Mouse (Mus musculus): ENCODE measurements around the gene Cdc37l1. TPM values are rescaled to one million over a fixed set of nuclear protein-coding genes. Genes with fewer than 3 reads are reported as not detected.

The Cdc37l1 gene
- total and polyA plus RNA-seq, 3 experiments: 17.2 to 27.7 TPM; not detected in 1

DNA sequence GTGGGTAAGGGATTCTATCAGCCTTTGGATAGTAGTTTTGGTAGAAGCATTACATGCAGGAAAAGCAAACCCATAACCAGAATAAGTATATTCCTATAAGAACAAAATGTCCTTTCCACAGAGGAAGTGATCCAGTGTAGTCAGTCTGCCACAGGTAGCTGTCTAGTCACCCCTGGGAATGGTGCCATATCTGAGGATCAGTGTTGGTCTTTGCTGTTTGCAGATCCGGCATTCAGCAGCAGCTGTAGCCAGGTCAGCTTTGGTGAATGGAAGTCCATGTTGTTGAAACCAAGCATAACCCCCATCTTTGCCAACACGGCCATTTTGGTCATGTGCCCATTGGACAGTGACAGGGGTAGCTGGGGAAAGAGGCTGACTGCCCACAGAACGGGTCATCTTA, 41.6 kb downstream of the Cdc37l1 start:
- Histone ChIP-seq H3K4me3 (ENCODE audit: control insufficient read depth in 1 of 2, insufficient read depth in 1 of 2, low read depth in 2 of 2, low read length in 2 of 2) (no peak overlapping the region), H3K9ac (ENCODE audit: control insufficient read depth, low read depth, low read length, poor library complexity, severe bottlenecking) (no peak overlapping the region), H3K36me3 (ENCODE audit: control insufficient read depth in 1 of 2, insufficient read depth in 2 of 2, low read length in 2 of 2) (peaks cover 0 to 3% of the 10 kb centered on the region in 2 experiments; a peak in 2 of 4 replicates), H3K27ac (ENCODE audit: control insufficient read depth, low read depth, low read length) (no peak overlapping the region), H3K4me1 (ENCODE audit: control insufficient read depth in 1 of 2, insufficient read depth in 2 of 2, low read length in 2 of 2) (no peaks in the 10 kb centered on the region; a peak in 1 of 4 replicates), H3K27me3 (ENCODE audit: control insufficient read depth in 1 of 2, insufficient read depth in 2 of 2, low read length in 2 of 2) (no peaks in the 10 kb centered on the region), H3K9me3 (replicated peaks; ENCODE audit: insufficient read depth, low read length) (no peaks in the 10 kb centered on the region), H3K79me2 (ENCODE audit: control insufficient read depth, insufficient read depth, low read length, poor library complexity) (no peaks in the 10 kb centered on the region; the same call in 1 of the 2 replicates)
- no peak for TF ChIP-seq GATA1 (IDR thresholded peaks at IDR 0.05; ENCODE audit: low read depth, low read length)
- no peak for TF ChIP-seq CHD2 (IDR thresholded peaks at IDR 0.05; ENCODE audit: low read length)
- no peak for TF ChIP-seq MYC (IDR thresholded peaks at IDR 0.05; ENCODE audit: low read depth, low read length)
- no peak for TF ChIP-seq RAD21 (IDR thresholded peaks at IDR 0.05; ENCODE audit: low read depth, low read length)
- no peak for TF ChIP-seq POLR2AphosphoS5 (IDR thresholded peaks at IDR 0.05; ENCODE audit: borderline replicate concordance, low read depth, low read length)
- no peak for TF ChIP-seq ZC3H11A (IDR thresholded peaks at IDR 0.05; ENCODE audit: low read depth, low read length)
- TF ChIP-seq SIN3A (IDR thresholded peaks at IDR 0.05; ENCODE audit: low read length): no peak
- no peak for TF ChIP-seq RCOR1 (IDR thresholded peaks at IDR 0.05; ENCODE audit: low read depth, low read length)
- TF ChIP-seq ELF1 (IDR thresholded peaks at IDR 0.05; ENCODE audit: low read depth, low read length): no peak
- no peak for TF ChIP-seq TBP (IDR thresholded peaks at IDR 0.05; ENCODE audit: low read depth, low read length)
- TF ChIP-seq NRF1 (IDR thresholded peaks at IDR 0.05; ENCODE audit: insufficient read depth, low read depth, low read length, poor library complexity, severe bottlenecking): no peak
- TF ChIP-seq USF1 (IDR thresholded peaks at IDR 0.05; ENCODE audit: low read depth, low read length): no peak
- no peak for TF ChIP-seq MAX (IDR thresholded peaks at IDR 0.05; ENCODE audit: low read length)
- no peak for TF ChIP-seq MAFK (IDR thresholded peaks at IDR 0.05; ENCODE audit: borderline replicate concordance, low read depth, low read length)
- no peak for TF ChIP-seq TAL1 (IDR thresholded peaks at IDR 0.05; ENCODE audit: low read length)
- TF ChIP-seq EP300 (IDR thresholded peaks at IDR 0.05; ENCODE audit: low read depth in 1 of 2, low read length in 2 of 2): no peak
- TF ChIP-seq POLR2AphosphoS2 (IDR thresholded peaks at IDR 0.05; ENCODE audit: low read length): no peak
- no peak for TF ChIP-seq GABPA (IDR thresholded peaks at IDR 0.05; ENCODE audit: low read depth, low read length)
- TF ChIP-seq NELFE (IDR thresholded peaks at IDR 0.05; ENCODE audit: low read depth, low read length): no peak
- TF ChIP-seq ZMIZ1 (IDR thresholded peaks at IDR 0.05; ENCODE audit: low read depth, low read length): no peak
- no peak for DNase-seq (ENCODE audit: low read depth, low spot score)

DNA sequence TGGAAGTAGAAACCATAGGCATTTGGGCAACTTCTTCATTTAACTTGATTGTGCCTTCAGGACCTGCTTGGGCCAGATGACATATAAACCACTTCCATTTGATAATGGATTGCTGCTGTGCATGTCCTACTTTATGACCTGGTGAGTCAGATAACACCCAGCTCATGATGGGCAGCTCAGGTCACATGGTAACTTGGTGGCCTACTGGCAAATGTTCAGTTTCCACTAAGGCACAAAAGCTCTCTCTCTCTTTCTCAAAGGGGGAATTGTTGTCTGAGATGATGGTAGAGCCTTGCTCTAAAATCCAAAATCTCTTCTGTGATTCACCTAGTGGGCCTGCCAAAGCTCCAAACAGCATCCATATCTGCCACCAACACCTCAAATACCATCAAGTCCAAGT, 42.5 kb downstream of the Cdc37l1 start:
- DNase-seq (ENCODE audit: low read depth, low spot score): peak; percentile 16
- Histone ChIP-seq H3K9ac (ENCODE audit: control insufficient read depth, low read depth, low read length, poor library complexity, severe bottlenecking) (no peak overlapping the region), H3K4me1 (ENCODE audit: control insufficient read depth in 1 of 2, insufficient read depth in 2 of 2, low read length in 2 of 2) (no peaks in the 10 kb centered on the region; a peak in 1 of 4 replicates), H3K27ac (ENCODE audit: control insufficient read depth, low read depth, low read length) (no peak overlapping the region), H3K27me3 (ENCODE audit: control insufficient read depth in 1 of 2, insufficient read depth in 2 of 2, low read length in 2 of 2) (no peaks in the 10 kb centered on the region), H3K79me2 (ENCODE audit: control insufficient read depth, insufficient read depth, low read length, poor library complexity) (no peaks in the 10 kb centered on the region; the same call in 1 of the 2 replicates), H3K36me3 (ENCODE audit: control insufficient read depth in 1 of 2, insufficient read depth in 2 of 2, low read length in 2 of 2) (peaks cover 0 to 3% of the 10 kb centered on the region in 2 experiments; a peak in 3 of 4 replicates), H3K9me3 (replicated peaks; ENCODE audit: insufficient read depth, low read length) (no peaks in the 10 kb centered on the region), H3K4me3 (ENCODE audit: control insufficient read depth in 1 of 2, insufficient read depth in 1 of 2, low read depth in 2 of 2, low read length in 2 of 2) (no peak overlapping the region)
- TF ChIP-seq HCFC1 (IDR thresholded peaks at IDR 0.05; ENCODE audit: low read depth, low read length) (no peak), ZC3H11A (IDR thresholded peaks at IDR 0.05; ENCODE audit: low read depth, low read length) (no peak), CHD1 (IDR thresholded peaks at IDR 0.05; ENCODE audit: low read depth, low read length) (no peak), TAL1 (IDR thresholded peaks at IDR 0.05; ENCODE audit: low read length) (no peak), TBP (IDR thresholded peaks at IDR 0.05; ENCODE audit: low read depth, low read length) (no peak), USF1 (IDR thresholded peaks at IDR 0.05; ENCODE audit: low read depth, low read length) (peak; percentile 41; the same call in 1 of the 2 replicates)
